In genomic region chr5:149740703-149741102, GRCm38 (mm10) we compare ENCODE assay signal across 19 mouse cellular contexts.
DNase-seq lines count a peak whose midpoint lies in the region; ATAC-seq and TF ChIP-seq lines count a peak whose summit lies in the region.
"Had no signal": no experiment of that assay in that cellular context is flagged by ENCODE, and none has a peak within 500 bp of the region (broad histone marks: within the 10 kb centered on the region; RNA-seq: fewer than 3 reads in every experiment).

No protein-coding gene starts in this region.

- H3K4me3 ChIP-seq in kidney, adult 2 months (ENCODE audit: insufficient read depth, low read depth, low read length) = no peak overlapping the region
- no peak overlapping the region for H3K4me3 ChIP-seq in midbrain, postnatal 0 days (ENCODE audit: low read depth, low read length)
- H3K4me3 ChIP-seq in midbrain, embryonic 13.5 days (replicated peaks) = no peak overlapping the region
- H3K4me3 ChIP-seq: embryonic facial prominence, embryonic 12.5 days; heart, embryonic 15.5 days; hindbrain, embryonic 10.5 days; intestine, embryonic 15.5 days; midbrain, embryonic 15.5 days had no signal

- H3K27ac ChIP-seq in kidney, adult 2 months (ENCODE audit: insufficient read depth, low read depth, low read length) = no peak overlapping the region
- H3K27ac ChIP-seq in midbrain, postnatal 0 days (ENCODE audit: low read depth, low read length) = no peak overlapping the region
- H3K27ac ChIP-seq in midbrain, embryonic 13.5 days = no peak overlapping the region
- H3K27ac ChIP-seq: embryonic facial prominence, embryonic 12.5 days; heart, embryonic 15.5 days; hindbrain, embryonic 10.5 days; intestine, embryonic 15.5 days; midbrain, embryonic 15.5 days had no signal

- H3K9ac ChIP-seq in midbrain, postnatal 0 days (replicated peaks; ENCODE audit: low read length, poor library complexity, severe bottlenecking) = no peak overlapping the region
- H3K9ac ChIP-seq in midbrain, embryonic 13.5 days (replicated peaks) = no peak overlapping the region
- H3K9ac ChIP-seq: embryonic facial prominence, embryonic 12.5 days; heart, embryonic 15.5 days; intestine, embryonic 15.5 days; midbrain, embryonic 15.5 days had no signal

- WGBS in kidney, adult 2 months = 86% methylated on average over 3 of the region's 3 CpGs
- 88% methylated on average over 3 of the region's 3 CpGs for WGBS in midbrain, postnatal 0 days
- WGBS in midbrain, embryonic 13.5 days = 81% methylated on average over 3 of the region's 3 CpGs

- no peak overlapping the region for H3K4me2 ChIP-seq in midbrain, postnatal 0 days (ENCODE audit: low read depth, low read length, poor library complexity, severe bottlenecking)
- H3K4me2 ChIP-seq in midbrain, embryonic 13.5 days (replicated peaks) = no peak overlapping the region
- H3K4me2 ChIP-seq: embryonic facial prominence, embryonic 12.5 days; heart, embryonic 15.5 days; intestine, embryonic 15.5 days; midbrain, embryonic 15.5 days had no signal

- ATAC-seq in midbrain, postnatal 0 days (ENCODE audit: low FRiP score) = no peak
- no peak for ATAC-seq in midbrain, embryonic 13.5 days
- ATAC-seq in Patski = no peak
- ATAC-seq: forebrain, embryonic 16.5 days; intestine, embryonic 15.5 days; midbrain, embryonic 15.5 days had no signal

- no peak for DNase-seq in kidney, adult 2 months
- DNase-seq in kidney, adult 11 months = no peak
- no peak for DNase-seq in midbrain, postnatal 0 days (ENCODE audit: low spot score)
- DNase-seq in Patski (ENCODE audit: low read depth, low spot score) = no peak
- no peak for DNase-seq in urinary bladder, postnatal 25 days (ENCODE audit: low spot score)
- DNase-seq in spleen, adult 18-20 months = no peak
- DNase-seq: adrenal gland, postnatal 25 days; cerebellum, adult 8-10 months; heart, adult 18-20 months; kidney, postnatal 25 days; lung, adult 2 months; thymus, postnatal 36 days had no signal

- H3K27me3 ChIP-seq in kidney, adult 2 months (replicated peaks; ENCODE audit: control insufficient read depth, insufficient read depth, low read length) = no peaks in the 10 kb centered on the region
- H3K27me3 ChIP-seq in midbrain, postnatal 0 days (ENCODE audit: insufficient read depth, low read length) = no peaks in the 10 kb centered on the region
- H3K27me3 ChIP-seq in midbrain, embryonic 13.5 days = no peaks in the 10 kb centered on the region
- no peaks in the 10 kb centered on the region for H3K27me3 ChIP-seq in Patski
- H3K27me3 ChIP-seq: embryonic facial prominence, embryonic 12.5 days; heart, embryonic 15.5 days; intestine, embryonic 15.5 days; midbrain, embryonic 15.5 days had no signal

- no peaks in the 10 kb centered on the region for H3K36me3 ChIP-seq in kidney, adult 2 months (ENCODE audit: control insufficient read depth, insufficient read depth, low read length)
- H3K36me3 ChIP-seq in midbrain, postnatal 0 days (ENCODE audit: insufficient read depth, low read length) = 0 out of 2 replicates have a peak, but pooled peaks cover 4% of the 10 kb centered on the region
- H3K36me3 ChIP-seq in midbrain, embryonic 13.5 days = peaks cover 14% of the 10 kb centered on the region; the same call in 1 of the 2 replicates
- H3K36me3 ChIP-seq: intestine, embryonic 15.5 days; midbrain, embryonic 15.5 days had no signal

- TF ChIP-seq POLR2A in kidney, adult 2 months (IDR thresholded peaks at IDR 0.05; ENCODE audit: low read depth, low read length) = no peak

- CTCF ChIA-PET in Patski (lab: Charles Lee) = no interaction called here

- POLR2A ChIA-PET in Patski (lab: Charles Lee) = no interaction called here

- 0 out of 2 replicates have a peak, but pooled peaks have one; percentile 9 for TF ChIP-seq CTCF in kidney, adult 2 months (conservative IDR thresholded peaks at IDR 0.05; ENCODE audit: insufficient read depth, insufficient read length, low read depth, low read length)
- TF ChIP-seq CTCF in midbrain, postnatal 0 days (IDR thresholded peaks at IDR 0.05) = peak; percentile 46
- peak; percentile 47 for TF ChIP-seq CTCF in Patski (IDR thresholded peaks at IDR 0.05)

- no peaks in the 10 kb centered on the region for H3K9me3 ChIP-seq in midbrain, postnatal 0 days (ENCODE audit: low read length)
- no peaks in the 10 kb centered on the region for H3K9me3 ChIP-seq in midbrain, embryonic 13.5 days
- H3K9me3 ChIP-seq: embryonic facial prominence, embryonic 12.5 days; heart, embryonic 15.5 days; intestine, embryonic 15.5 days; midbrain, embryonic 15.5 days had no signal

- H3K4me1 ChIP-seq in kidney, adult 2 months (ENCODE audit: control insufficient read depth, insufficient read depth, low read length) = no peaks in the 10 kb centered on the region
- H3K4me1 ChIP-seq in midbrain, postnatal 0 days (ENCODE audit: insufficient read depth, low read length) = no peaks in the 10 kb centered on the region
- no peaks in the 10 kb centered on the region for H3K4me1 ChIP-seq in midbrain, embryonic 13.5 days (replicated peaks)
- H3K4me1 ChIP-seq: embryonic facial prominence, embryonic 12.5 days; heart, embryonic 15.5 days; hindbrain, embryonic 10.5 days; intestine, embryonic 15.5 days; midbrain, embryonic 15.5 days had no signal

- in situ Hi-C loops in Patski (cut with MboI; ENCODE audit: low pct_unique_long_range_greater_than_20kb) = no loop called here
